Mouse (Mus musculus) CH12.LX (cell line): ENCODE data around the gene U2af1l4.

ENCODE experiments used
- BHLHE40 ChIP-seq: IDR thresholded peaks from 2 replicates; pipeline ENCODE4 v1.6.1; 2011; ENCODE audit warnings: mild to moderate bottlenecking, low read depth, low read length, improper control_type of control experiment
- CHD1 ChIP-seq: IDR thresholded peaks from 2 replicates; pipeline ENCODE4 v1.6.1; 2012; ENCODE audit warnings: low read depth, low read length, improper control_type of control experiment, inconsistent platforms
- CTCF ChIP-seq, 2 experiments: IDR thresholded peaks in 1 of 2; conservative IDR thresholded peaks in 1 of 2; 2 replicates each; pipeline ENCODE4 v1.5.1; 2011 to 2012; ENCODE audit warnings: low read depth in 2 of 2, low read length in 2 of 2, improper control_type of control experiment in 1 of 2, inconsistent platforms in 1 of 2, mild to moderate bottlenecking in 1 of 2, moderate library complexity in 1 of 2
- EP300 ChIP-seq: IDR thresholded peaks from 2 replicates; pipeline ENCODE4 v1.6.1; 2011; ENCODE audit warnings: low read length, improper control_type of control experiment
- ETS1 ChIP-seq: conservative IDR thresholded peaks from 2 replicates; pipeline ENCODE4 v1.6.1; 2012; ENCODE audit warnings: low read depth, mild to moderate bottlenecking, inconsistent platforms, low read length, improper control_type of control experiment, moderate library complexity
- KAT2A ChIP-seq: IDR thresholded peaks from 2 replicates; pipeline ENCODE4 v1.6.1; 2012; ENCODE audit warnings: low read length, improper control_type of control experiment, inconsistent platforms; ENCODE audit not compliant: insufficient replicate concordance
- ZMIZ1 ChIP-seq: IDR thresholded peaks from 2 replicates; pipeline ENCODE4 v1.6.1; 2012; ENCODE audit warnings: low read depth, mild to moderate bottlenecking, inconsistent platforms, low read length, improper control_type of control experiment

- TF ChIP-seq BHLHE40: no peak
- TF ChIP-seq CTCF (conservative IDR thresholded peaks at IDR 0.05 in 1 of 2, IDR thresholded peaks at IDR 0.05 in 1 of 2; ENCODE audit: low read depth in 2 of 2, low read length in 2 of 2): no peak
- no peak for TF ChIP-seq EP300
- TF ChIP-seq KAT2A: no peak
- no peak for TF ChIP-seq ZMIZ1
- TF ChIP-seq ETS1: no peak
- TF ChIP-seq CHD1: no peak
Measured at GRCm38 (mm10) chr7:30526981-30527380, 36.1 kb upstream of the U2af1l4 start.
